Mouse (Mus musculus) ES-Bruce4 (cell line): ENCODE data around the gene Chaf1b.

Experiments used
- CTCF ChIP-seq: IDR thresholded peaks from one replicate; pipeline ENCODE4 v1.8.1; 2011; ENCODE audit warnings: low read depth, low read length
- EP300 ChIP-seq: IDR thresholded peaks from 2 replicates; pipeline ENCODE4 v1.6.1; 2011; ENCODE audit warnings: low read depth, low read length; ENCODE audit not compliant: insufficient read depth
- POLR2A ChIP-seq: IDR thresholded peaks from one replicate; pipeline ENCODE4 v1.8.1; 2011; ENCODE audit warnings: low read length; ENCODE audit not compliant: insufficient read depth

GRCm38 (mm10) chr16:93906156-93907014, 22.7 kb downstream of the Chaf1b start:
- TF ChIP-seq CTCF (peak; percentile 98), POLR2A (no peak), EP300 (no peak)
